Mouse (Mus musculus) frontal cortex, postnatal 14 days (tissue): ENCODE results near the gene Olfr155.
A peak's percentile ranks its signal among the peaks of the same experiment; 100 is the strongest.

Experiments
- DNase-seq, 2 experiments: peaks; one replicate each; pipeline ENCODE4 v3.0.0; 2022; ENCODE audit warnings: low spot score in 2 of 2

Gene Olfr155

GRCm38 (mm10) chr4:43851265-43851664 is at the start of gene Olfr155:
Olfr155 (plus strand) TSS chr4:43851565.
- DNase-seq, result no peak

GRCm38 (mm10) chr4:43822896-43823550 is 28.3 kb upstream of the Olfr155 start:
- no peak for DNase-seq

- peak in 1 of 2 experiments; percentile 9 for DNase-seq
Observed at GRCm38 (mm10) chr4:43823845-43824337, 27.5 kb upstream of the Olfr155 start, which contains the start of gene Olfr156. Olfr156 (minus strand) TSS chr4:43823895.

DNA sequence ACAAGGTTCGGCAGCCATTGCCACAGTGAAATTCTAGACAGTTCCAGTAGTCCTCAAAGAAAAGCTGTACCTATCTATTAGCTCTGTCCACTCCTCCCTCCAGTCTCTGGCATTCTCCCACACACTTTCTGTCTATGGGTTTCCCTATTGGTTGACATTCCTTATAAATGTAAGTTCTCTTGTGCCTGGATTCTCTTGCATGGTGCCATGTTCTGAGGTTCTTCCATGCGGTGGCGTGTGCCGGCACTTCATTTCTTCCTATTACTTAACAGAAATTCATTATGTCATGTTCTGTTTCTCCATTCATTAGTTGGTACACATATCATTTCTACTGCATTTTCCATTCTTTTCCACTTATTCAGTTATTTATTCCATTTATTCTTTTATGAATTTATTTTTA is 22.6 kb upstream of the Olfr155 start:
- no peak for DNase-seq

GRCm38 (mm10) chr4:43832031-43832430 is 19.3 kb upstream of the Olfr155 start:
- DNase-seq, result no peak

- DNase-seq, result no peak
Observed at GRCm38 (mm10) chr4:43833752-43834151, 17.6 kb upstream of the Olfr155 start.

GRCm38 (mm10) chr4:43834749-43835148 is 16.6 kb upstream of the Olfr155 start:
- no peak for DNase-seq

DNA sequence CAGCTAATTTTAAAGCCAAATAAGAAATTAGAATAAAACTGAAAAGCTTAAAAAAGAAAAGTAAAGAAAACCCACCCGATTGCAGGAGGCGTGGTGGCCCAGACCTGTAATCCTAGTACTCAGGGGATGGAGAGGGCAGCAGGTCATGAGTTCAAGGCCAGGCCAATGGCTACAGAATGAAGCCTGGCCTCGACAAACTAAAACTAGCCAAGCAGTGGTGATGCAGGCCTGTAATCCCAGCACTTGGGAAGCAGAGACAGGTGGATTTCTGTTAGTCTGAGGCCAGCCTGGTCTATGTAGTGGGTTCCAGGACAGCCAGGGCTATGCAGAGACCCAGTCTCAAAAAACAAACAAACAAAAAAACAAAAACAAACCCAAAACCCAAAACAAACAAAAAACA is 13.0 kb upstream of the Olfr155 start:
- DNase-seq, result no peak

DNA sequence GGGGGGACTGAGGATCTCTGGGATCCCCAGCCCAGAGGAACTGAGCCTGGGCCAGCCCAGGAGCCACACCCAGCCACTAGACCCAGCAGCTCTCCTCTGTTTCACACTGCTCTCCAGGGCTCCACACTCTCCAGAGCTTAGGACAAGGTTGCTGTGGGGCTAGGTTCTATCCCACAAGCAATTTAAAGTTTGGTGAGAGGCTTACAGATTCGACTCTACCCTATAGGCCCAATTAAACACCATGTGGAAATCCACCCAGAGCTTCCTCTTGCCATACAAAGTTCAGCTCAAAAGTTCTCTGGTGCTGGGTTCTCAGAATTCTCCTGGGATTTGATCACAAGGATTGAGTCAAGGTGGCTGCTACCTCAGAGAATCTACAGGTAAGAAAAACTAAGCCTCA is 11.3 kb upstream of the Olfr155 start, which contains the start of gene Olfr157:
Gene Olfr157, minus strand, starts transcription at position 101 of the 400 bp plus-strand sequence.
- DNase-seq, result no peak

DNA sequence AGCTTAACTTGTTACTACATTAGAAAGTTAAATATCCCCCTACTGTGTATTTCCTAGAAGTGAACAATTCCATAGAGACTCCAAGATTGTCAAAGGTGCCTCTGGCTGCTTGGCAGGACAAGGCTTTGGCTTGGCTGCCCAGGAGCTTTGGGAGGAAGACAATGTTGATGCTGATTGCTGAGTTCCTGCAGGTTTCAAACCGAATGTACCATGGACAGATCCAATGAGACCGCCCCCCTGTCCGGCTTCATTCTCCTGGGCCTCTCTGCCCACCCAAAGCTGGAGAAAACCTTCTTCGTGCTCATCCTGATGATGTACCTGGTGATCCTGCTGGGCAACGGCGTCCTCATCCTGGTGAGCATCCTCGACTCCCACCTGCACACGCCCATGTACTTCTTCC is 2.7 kb downstream of the Olfr155 start:
- DNase-seq, result no peak

GRCm38 (mm10) chr4:43859886-43860285 is 8.5 kb downstream of the Olfr155 start:
- no peak for DNase-seq

- DNase-seq, result peak; percentile 33 to 65
Observed at GRCm38 (mm10) chr4:43860744-43861519, 9.6 kb downstream of the Olfr155 start.

DNA sequence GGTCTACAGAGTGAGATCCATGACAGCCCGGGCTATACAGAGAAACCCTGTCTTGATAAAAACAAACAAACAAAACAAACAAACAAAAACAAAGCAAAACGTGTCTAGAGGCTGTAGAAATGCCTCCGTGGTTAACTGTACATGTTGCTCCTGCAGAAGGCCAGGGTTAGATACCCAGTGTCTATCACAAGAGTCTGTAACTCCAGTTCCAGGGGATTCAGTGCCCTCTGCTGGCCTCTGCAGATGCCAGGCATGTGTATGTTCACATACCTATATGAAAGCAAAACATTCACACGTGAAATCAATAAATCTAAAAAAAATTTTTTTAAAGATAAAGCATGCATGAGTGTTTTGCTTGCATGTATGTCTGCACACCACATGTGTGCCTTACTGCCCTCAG is 11.9 kb downstream of the Olfr155 start:
- no peak for DNase-seq

GRCm38 (mm10) chr4:43869821-43870220 is 18.5 kb downstream of the Olfr155 start:
- DNase-seq, result no peak

DNA sequence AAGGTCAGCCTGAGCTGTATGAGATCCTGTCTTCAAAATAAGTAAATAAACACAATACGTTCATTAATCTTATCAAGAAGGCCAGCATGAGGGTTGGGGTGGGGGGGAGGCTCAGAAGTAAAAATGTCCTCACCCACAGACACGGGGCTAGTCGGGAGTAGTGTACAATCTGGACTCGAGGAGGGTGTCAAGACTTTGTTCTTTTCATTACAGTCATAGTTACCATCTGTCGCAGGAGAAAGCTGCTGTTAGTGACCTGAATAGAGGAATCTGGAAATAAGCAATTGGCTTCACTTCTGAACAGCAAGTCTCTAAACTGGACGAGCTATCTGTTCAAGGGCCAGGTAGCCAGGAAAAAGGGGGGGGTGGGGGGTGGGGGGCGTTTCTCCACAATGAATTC is 23.1 kb downstream of the Olfr155 start:
- no peak for DNase-seq

GRCm38 (mm10) chr4:43875160-43875918 is 24.0 kb downstream of the Olfr155 start, which contains the start of gene Reck:
Reck (plus strand) TSS chr4:43875530.
- peak; percentile 46 to 75 for DNase-seq

DNA sequence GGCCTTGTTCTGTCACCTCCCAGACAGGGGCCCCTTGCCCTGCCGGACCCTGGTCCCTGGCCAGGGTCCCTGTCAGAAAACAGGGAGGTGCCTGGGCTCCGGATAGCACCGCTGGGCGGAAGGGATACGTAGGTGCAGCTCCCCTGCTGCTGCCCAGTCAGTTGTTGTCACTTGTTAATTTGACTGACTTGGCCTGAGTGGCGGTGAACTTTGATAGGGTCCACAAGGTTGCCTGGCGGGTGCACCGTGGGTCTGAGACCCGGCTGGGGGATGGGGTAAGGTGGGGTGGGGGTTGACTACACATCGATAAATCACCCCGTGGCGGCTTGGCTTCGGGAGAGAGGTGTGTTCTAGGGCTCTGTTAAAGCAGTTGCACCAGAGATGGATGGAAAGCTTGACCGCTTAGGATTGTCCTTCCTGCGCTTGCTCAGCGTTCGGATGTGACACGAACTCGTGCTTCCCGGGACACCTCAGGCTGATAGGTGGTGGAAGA is 24.6 kb downstream of the Olfr155 start:
- no peak for DNase-seq

DNA sequence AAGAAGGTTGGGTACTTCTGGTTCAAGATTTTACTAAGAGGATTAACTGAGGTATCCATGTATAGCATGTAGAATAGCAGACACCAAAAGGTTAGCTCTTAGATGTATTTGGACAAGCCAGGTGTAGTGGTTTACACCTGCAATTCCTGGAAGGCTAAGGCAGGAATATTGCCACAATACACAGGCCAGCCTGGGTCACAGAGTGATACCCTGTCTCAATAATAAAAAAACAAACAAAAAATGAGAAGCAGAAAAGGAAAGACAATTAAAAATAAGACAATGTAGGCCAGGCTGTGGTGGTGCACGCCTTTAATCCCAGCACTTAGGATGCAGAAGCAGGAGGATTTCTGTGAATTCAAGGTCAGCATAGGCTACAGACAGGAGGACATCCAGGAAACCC is 25.9 kb downstream of the Olfr155 start:
- no peak for DNase-seq

DNA sequence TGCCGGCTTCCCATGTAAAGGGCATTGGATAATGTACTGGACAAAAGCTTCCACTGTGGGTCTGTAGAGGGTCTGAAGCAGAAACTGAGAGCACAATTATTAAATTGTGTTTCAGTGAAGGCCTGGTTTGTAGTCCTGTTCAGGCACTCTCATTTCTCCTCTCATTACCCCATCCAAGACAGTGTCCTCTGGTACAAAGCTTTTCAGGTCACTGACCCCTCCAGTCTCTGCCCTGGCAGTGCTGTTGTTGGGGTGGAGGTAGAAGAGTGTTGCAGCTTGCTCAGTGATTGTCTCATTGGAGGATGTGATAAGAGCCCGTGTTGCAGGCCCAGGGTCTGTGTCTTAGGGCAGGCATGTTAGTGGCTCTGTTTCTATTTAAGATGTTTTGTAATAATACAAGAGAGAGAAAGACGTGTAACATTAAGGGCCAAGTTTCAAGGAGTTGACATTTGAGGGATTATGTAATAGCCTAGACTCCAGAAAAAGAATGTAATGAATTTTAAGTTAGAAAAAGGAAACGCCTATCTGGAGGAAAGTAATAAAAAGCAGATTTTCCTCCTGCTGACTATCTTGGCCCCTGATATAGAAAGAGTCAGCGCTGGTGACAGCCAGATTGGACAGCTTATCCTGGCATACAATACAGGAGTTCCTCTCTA is 26.9 kb downstream of the Olfr155 start:
- no peak for DNase-seq

DNA sequence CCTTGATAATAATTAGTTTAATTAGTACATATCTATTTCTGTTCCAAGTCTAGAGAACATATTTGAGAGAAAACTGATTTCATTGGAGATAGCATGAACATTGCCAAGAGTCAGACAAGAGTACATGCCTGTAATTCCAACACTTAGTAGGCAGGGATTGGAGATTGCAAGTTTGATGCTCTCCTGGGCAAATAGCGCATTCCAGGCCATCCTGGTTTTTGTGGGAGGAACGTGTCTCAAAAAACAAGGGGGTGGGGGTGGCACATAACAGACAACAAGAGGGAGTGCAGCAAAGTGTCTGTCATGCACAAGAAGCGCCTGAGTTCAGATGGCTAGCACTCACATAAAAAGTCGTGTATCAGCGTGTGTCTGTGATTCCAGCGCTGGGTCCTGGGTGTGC is 28.2 kb downstream of the Olfr155 start:
- no peak for DNase-seq

GRCm38 (mm10) chr4:43884196-43884595 is 32.8 kb downstream of the Olfr155 start:
- DNase-seq, result no peak
